Mouse (Mus musculus): ENCODE measurements around the gene Gm21970. TPM values are rescaled to one million over a fixed set of nuclear protein-coding genes. Genes with fewer than 3 reads are reported as not detected.

Gene Gm21970
- polyA plus RNA-seq, 1 experiment = not detected

DNA sequence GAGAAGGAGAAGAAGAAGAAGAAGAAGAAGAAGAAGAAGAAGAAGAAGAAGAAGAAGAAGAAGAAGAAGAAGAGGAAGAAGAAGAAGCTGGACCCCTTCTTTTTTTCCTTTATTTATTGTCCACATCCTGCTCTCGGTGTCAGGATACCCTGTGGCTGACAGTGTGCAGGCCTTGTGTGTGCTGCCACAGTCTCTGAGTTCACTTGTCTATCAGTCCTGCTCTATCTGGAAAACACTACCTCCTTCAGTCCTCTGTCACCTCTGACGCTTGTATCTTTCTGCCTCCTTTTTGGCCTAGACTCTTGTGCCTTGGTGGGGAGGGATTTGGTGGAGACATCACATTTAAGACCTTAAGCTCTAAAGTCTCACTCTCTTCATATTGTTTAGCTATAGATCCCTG lies 71.9 kb downstream of the Gm21970 start:
- DNase-seq (ENCODE audit: low read depth) = no peak

- no peak for DNase-seq (ENCODE audit: low read depth)
Measured at GRCm38 (mm10) chr16:91463836-91464400, 72.4 kb downstream of the Gm21970 start.

- no peak for DNase-seq (ENCODE audit: low read depth)
Measured at GRCm38 (mm10) chr16:91464594-91465504, 73.3 kb downstream of the Gm21970 start.

GRCm38 (mm10) chr16:91465505-91466240 lies 74.2 kb downstream of the Gm21970 start:
- DNase-seq (ENCODE audit: low read depth) = no peak

DNA sequence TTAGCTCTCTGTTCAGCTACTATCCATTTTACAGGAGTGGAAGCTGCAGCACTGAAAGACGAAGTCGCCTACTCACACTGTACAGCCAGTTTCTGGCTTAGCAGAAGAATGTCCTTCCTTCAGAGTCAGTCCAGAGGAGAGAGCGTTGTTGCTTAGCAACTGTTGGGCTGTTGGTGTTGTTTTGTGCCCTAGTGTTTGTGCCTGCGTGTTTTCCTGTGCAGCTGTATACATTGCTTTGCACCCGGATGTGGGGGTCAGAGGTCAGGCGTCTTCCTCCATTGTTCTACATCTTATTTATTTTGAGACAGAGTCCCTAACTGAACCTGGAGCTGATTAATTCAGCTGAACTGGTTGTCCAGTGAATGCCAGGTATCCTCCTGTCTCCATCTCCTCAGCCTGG lies 75.0 kb downstream of the Gm21970 start:
- no peak for DNase-seq (ENCODE audit: low read depth)

Other genes starting within 250 kb of the Gm21970 start
- 0.04 TPM in 1 of 2 replicates, not detected in the other for gene Olig2, start 166.3 kb upstream of the Gm21970 start, polyA plus RNA-seq (2012; rRNA removed)
- 0.73 and 2.0 TPM in 2 replicates for gene Olig1, start 121.9 kb upstream of the Gm21970 start, polyA plus RNA-seq (2012; rRNA removed)
- gene Ifnar2, start 18.9 kb upstream of the Gm21970 start, polyA plus RNA-seq (2012; rRNA removed) = 72.4 and 81.7 TPM in 2 replicates
- 45.8 and 55.7 TPM in 2 replicates for gene Il10rb, start 14.4 kb downstream of the Gm21970 start, polyA plus RNA-seq (2012; rRNA removed)
- gene Ifnar1, start 93.5 kb downstream of the Gm21970 start, polyA plus RNA-seq (2012; rRNA removed) = 25.7 and 26.7 TPM in 2 replicates
- 39.0 and 46.2 TPM in 2 replicates for gene Ifngr2, start 155.4 kb downstream of the Gm21970 start, polyA plus RNA-seq (2012; rRNA removed)
- 81.1 and 81.7 TPM in 2 replicates for gene Tmem50b, start 206.1 kb downstream of the Gm21970 start, polyA plus RNA-seq (2012; rRNA removed)
- gene Dnajc28, start 227.3 kb downstream of the Gm21970 start, polyA plus RNA-seq (2012; rRNA removed) = 1.5 and 2.0 TPM in 2 replicates